Mouse (Mus musculus) liver, adult 2 months (tissue): ENCODE measurements around the gene B4galt5.

Experiments used
- CTCF ChIP-seq: fragments of 200-500 bp; IDR thresholded peaks from 2 replicates; pipeline ENCODE4 v1.5.1; 2011; ENCODE audit warnings: low read depth, low read length, control low read depth
- POLR2A ChIP-seq: fragments of 200-500 bp; IDR thresholded peaks from 2 replicates; pipeline ENCODE4 v1.6.1; 2011; ENCODE audit warnings: low read length, control low read depth; ENCODE audit not compliant: insufficient read depth; ENCODE audit errors: extremely low read depth

DNA sequence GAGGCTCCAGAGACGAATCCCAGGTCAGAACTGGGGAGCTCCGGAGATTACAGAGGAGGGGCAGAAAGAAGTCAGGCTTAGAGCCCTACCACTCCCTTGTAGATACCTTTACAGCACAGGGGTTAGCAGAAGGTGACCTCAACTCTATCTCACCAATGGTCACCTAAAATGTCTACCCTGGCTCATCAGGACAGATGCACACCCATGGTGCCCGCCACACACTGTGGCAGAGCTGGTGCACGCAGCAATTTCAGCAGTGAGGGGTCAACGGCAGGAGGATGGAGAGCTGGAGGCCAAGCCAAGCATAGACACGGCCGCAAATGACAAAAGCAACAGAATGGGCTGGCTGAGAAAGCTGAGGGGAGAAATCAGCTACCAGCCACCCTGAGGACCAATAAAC is 47.4 kb downstream of the B4galt5 start:
- TF ChIP-seq CTCF (no peak), POLR2A (no peak)
